Mouse (Mus musculus) embryonic facial prominence, embryonic 15.5 days (tissue): ENCODE results near the gene Lpcat3. TPM values are rescaled to one million over a fixed set of nuclear protein-coding genes. Genes with fewer than 3 reads are reported as not detected.

ENCODE experiments used
- ATAC-seq: fragments of 200-750 bp; cut with Nextera tagmentation; 2 replicates; pipeline ENCODE4 v1.8.0; 2017; ENCODE audit warnings: low read depth, moderate TSS enrichment; ENCODE audit not compliant: insufficient number of reproducible peaks, low FRiP score, low TSS enrichment
- H3K27ac ChIP-seq: fragments of 300-500 bp; sonication (generic); replicated peaks from 2 replicates; pipeline ENCODE4 v1.5.1; 2015; ENCODE audit warnings: mild to moderate bottlenecking, inconsistent platforms
- H3K27me3 ChIP-seq: fragments of 300-500 bp; sonication (generic); 2 replicates; pipeline ENCODE4 v1.6.1; 2015; ENCODE audit warnings: inconsistent platforms
- H3K36me3 ChIP-seq: fragments of 300-500 bp; sonication (generic); 2 replicates; pipeline ENCODE4 v1.6.1; 2015; ENCODE audit warnings: mild to moderate bottlenecking, inconsistent platforms
- H3K4me1 ChIP-seq: fragments of 300-500 bp; sonication (generic); 2 replicates; pipeline ENCODE4 v1.6.1; 2015; ENCODE audit warnings: inconsistent platforms
- H3K4me2 ChIP-seq: fragments of 300-500 bp; sonication (generic); replicated peaks from 2 replicates; pipeline ENCODE4 v1.6.1; 2015; ENCODE audit warnings: mild to moderate bottlenecking, inconsistent platforms
- H3K4me3 ChIP-seq: fragments of 300-500 bp; sonication (generic); replicated peaks from 2 replicates; pipeline ENCODE4 v1.5.1; 2015; ENCODE audit warnings: mild to moderate bottlenecking, inconsistent platforms
- H3K9ac ChIP-seq: fragments of 300-500 bp; sonication (generic); 2 replicates; pipeline ENCODE4 v1.6.1; 2015; ENCODE audit warnings: inconsistent platforms
- H3K9me3 ChIP-seq: fragments of 300-500 bp; sonication (generic); replicated peaks from 2 replicates; pipeline ENCODE4 v1.6.1; 2016; ENCODE audit warnings: inconsistent platforms
- WGBS: fragments of 180-500 bp; shearing (Covaris S2); methylation state at CpG from one replicate; pipeline ENCODE4 v1.1.7; 2015; 5-methylcytosine and 5-hydroxymethylcytosine counted together
- polyA plus RNA-seq: library from polyadenylated mRNA; unstranded; fragments of >200 nt; fragmentation: Nextera tagmentation; extraction: Ambion mirVana; gene quantifications from 2 replicates; pipeline ENCODE4 v1.2.1, GENCODE M21; 2015

The Lpcat3 gene
- polyA plus RNA-seq, 1 experiment from 2014 or later, result 56.0 TPM

GRCm38 (mm10) chr6:124723541-124723940 is 60.7 kb downstream of the Lpcat3 start:
- Histone ChIP-seq H3K36me3 (no peaks in the 10 kb centered on the region), H3K27ac (no peak overlapping the region), H3K27me3 (no peaks in the 10 kb centered on the region), H3K9ac (no peak overlapping the region), H3K4me2 (no peak overlapping the region), H3K4me3 (no peak overlapping the region), H3K4me1 (no peaks in the 10 kb centered on the region), H3K9me3 (no peaks in the 10 kb centered on the region)
- 75% methylated on average over 8 of the region's 8 CpGs for WGBS
- no peak for ATAC-seq

- H3K4me3 ChIP-seq, result no peak overlapping the region
- H3K27ac ChIP-seq, result no peak overlapping the region
- H3K9me3 ChIP-seq, result no peaks in the 10 kb centered on the region
- no peaks in the 10 kb centered on the region for H3K27me3 ChIP-seq
- no peaks in the 10 kb centered on the region for H3K4me1 ChIP-seq
- H3K4me2 ChIP-seq, result no peak overlapping the region
- H3K36me3 ChIP-seq, result no peaks in the 10 kb centered on the region
- H3K9ac ChIP-seq, result no peak overlapping the region
- WGBS, result 86% methylated on average over 10 of the region's 10 CpGs
- no peak for ATAC-seq
Measured at GRCm38 (mm10) chr6:124724472-124724871, 61.6 kb downstream of the Lpcat3 start.

GRCm38 (mm10) chr6:124728621-124729020 is 65.8 kb downstream of the Lpcat3 start:
- H3K9ac ChIP-seq, result no peak overlapping the region
- H3K27me3 ChIP-seq, result no peaks in the 10 kb centered on the region
- ATAC-seq, result no peak
- H3K4me1 ChIP-seq, result peaks cover 5% of the 10 kb centered on the region; the same call in 1 of the 2 replicates
- 85% methylated on average over 10 of the region's 10 CpGs for WGBS
- no peaks in the 10 kb centered on the region for H3K9me3 ChIP-seq
- H3K36me3 ChIP-seq, result no peaks in the 10 kb centered on the region
- H3K4me2 ChIP-seq, result no peak overlapping the region
- H3K4me3 ChIP-seq, result no peak overlapping the region
- no peak overlapping the region for H3K27ac ChIP-seq

- H3K27me3 ChIP-seq, result no peaks in the 10 kb centered on the region
- 79% methylated on average over 8 of the region's 8 CpGs for WGBS
- no peaks in the 10 kb centered on the region for H3K9me3 ChIP-seq
- H3K4me1 ChIP-seq, result peaks cover 5% of the 10 kb centered on the region; the same call in 1 of the 2 replicates
- H3K9ac ChIP-seq, result no peak overlapping the region
- no peak overlapping the region for H3K4me3 ChIP-seq
- H3K4me2 ChIP-seq, result no peak overlapping the region
- H3K27ac ChIP-seq, result no peak overlapping the region
- no peak for ATAC-seq
- no peaks in the 10 kb centered on the region for H3K36me3 ChIP-seq
Measured at GRCm38 (mm10) chr6:124729850-124730705, 67.3 kb downstream of the Lpcat3 start.

- 86% methylated on average over 7 of the region's 7 CpGs for WGBS
- H3K4me2 ChIP-seq, result no peak overlapping the region
- ATAC-seq, result no peak
- no peak overlapping the region for H3K9ac ChIP-seq
- H3K4me3 ChIP-seq, result no peak overlapping the region
- no peaks in the 10 kb centered on the region for H3K9me3 ChIP-seq
- H3K27ac ChIP-seq, result no peak overlapping the region
- no peaks in the 10 kb centered on the region for H3K36me3 ChIP-seq
- H3K27me3 ChIP-seq, result no peaks in the 10 kb centered on the region
- H3K4me1 ChIP-seq, result peaks cover 5% of the 10 kb centered on the region; the same call in 1 of the 2 replicates
Measured at GRCm38 (mm10) chr6:124731038-124731437, 68.2 kb downstream of the Lpcat3 start.

- 45% methylated on average over 19 of the region's 19 CpGs for WGBS
- H3K4me2 ChIP-seq, result no peak overlapping the region
- no peak overlapping the region for H3K4me3 ChIP-seq
- no peaks in the 10 kb centered on the region for H3K36me3 ChIP-seq
- H3K9me3 ChIP-seq, result no peaks in the 10 kb centered on the region
- H3K27me3 ChIP-seq, result no peaks in the 10 kb centered on the region
- no peak for ATAC-seq
- H3K4me1 ChIP-seq, result peaks cover 5% of the 10 kb centered on the region; the same call in 1 of the 2 replicates
- no peak overlapping the region for H3K9ac ChIP-seq
- H3K27ac ChIP-seq, result 0 out of 2 replicates have a peak overlapping the region, but pooled peaks have one; percentile 1
Measured at GRCm38 (mm10) chr6:124732476-124733370, 69.9 kb downstream of the Lpcat3 start.

GRCm38 (mm10) chr6:124734417-124734816 is 71.6 kb downstream of the Lpcat3 start:
- H3K4me1 ChIP-seq, result peaks cover 19% of the 10 kb centered on the region
- H3K9ac ChIP-seq, result no peak overlapping the region
- H3K36me3 ChIP-seq, result peaks cover 5% of the 10 kb centered on the region; the same call in 1 of the 2 replicates
- 86% methylated on average over 3 of the region's 3 CpGs for WGBS
- ATAC-seq, result no peak
- no peak overlapping the region for H3K4me2 ChIP-seq
- H3K4me3 ChIP-seq, result no peak overlapping the region
- no peaks in the 10 kb centered on the region for H3K9me3 ChIP-seq
- H3K27me3 ChIP-seq, result no peaks in the 10 kb centered on the region
- H3K27ac ChIP-seq, result no peak overlapping the region

GRCm38 (mm10) chr6:124737040-124737439 is 74.2 kb downstream of the Lpcat3 start:
- H3K27me3 ChIP-seq, result no peaks in the 10 kb centered on the region
- 85% methylated on average over 11 of the region's 11 CpGs for WGBS
- H3K4me2 ChIP-seq, result no peak overlapping the region
- H3K27ac ChIP-seq, result no peak overlapping the region
- H3K36me3 ChIP-seq, result peaks cover 5% of the 10 kb centered on the region; the same call in 1 of the 2 replicates
- no peak overlapping the region for H3K4me3 ChIP-seq
- H3K9me3 ChIP-seq, result no peaks in the 10 kb centered on the region
- peaks cover 33% of the 10 kb centered on the region for H3K4me1 ChIP-seq
- no peak overlapping the region for H3K9ac ChIP-seq
- ATAC-seq, result no peak

- Histone ChIP-seq H3K36me3 (peaks cover 15% of the 10 kb centered on the region), H3K4me2 (peak within 1 kb of the TSS; percentile 68), H3K27ac (peak within 1 kb of the TSS; percentile 99), H3K9ac (no peak within 1 kb of the TSS), H3K9me3 (no peaks in the 10 kb centered on the region), H3K27me3 (no peaks in the 10 kb centered on the region), H3K4me3 (peak within 1 kb of the TSS; percentile 68), H3K4me1 (peaks cover 30% of the 10 kb centered on the region)
- WGBS, result 29% methylated on average over 15 of the region's 15 CpGs
- ATAC-seq, result peak; percentile 48
Measured at GRCm38 (mm10) chr6:124738511-124739023, 75.7 kb downstream of the Lpcat3 start, which contains the start of gene Ptpn6. Gene Ptpn6, minus strand, starts transcription at chr6:124738714.

GRCm38 (mm10) chr6:124739231-124739796 is 76.5 kb downstream of the Lpcat3 start:
- H3K4me2 ChIP-seq, result peak overlapping the region; percentile 68
- peaks cover 23% of the 10 kb centered on the region for H3K36me3 ChIP-seq
- H3K27ac ChIP-seq, result peak overlapping the region; percentile 99
- H3K27me3 ChIP-seq, result no peaks in the 10 kb centered on the region
- no peak for ATAC-seq
- H3K9me3 ChIP-seq, result no peaks in the 10 kb centered on the region
- H3K9ac ChIP-seq, result no peak overlapping the region
- peaks cover 30% of the 10 kb centered on the region for H3K4me1 ChIP-seq
- WGBS, result 73% methylated on average over 10 of the region's 10 CpGs
- H3K4me3 ChIP-seq, result 0 out of 2 replicates have a peak overlapping the region, but pooled peaks have one; percentile 68
